ENCODE assay signal across 24 mouse cellular contexts in the genomic region with DNA sequence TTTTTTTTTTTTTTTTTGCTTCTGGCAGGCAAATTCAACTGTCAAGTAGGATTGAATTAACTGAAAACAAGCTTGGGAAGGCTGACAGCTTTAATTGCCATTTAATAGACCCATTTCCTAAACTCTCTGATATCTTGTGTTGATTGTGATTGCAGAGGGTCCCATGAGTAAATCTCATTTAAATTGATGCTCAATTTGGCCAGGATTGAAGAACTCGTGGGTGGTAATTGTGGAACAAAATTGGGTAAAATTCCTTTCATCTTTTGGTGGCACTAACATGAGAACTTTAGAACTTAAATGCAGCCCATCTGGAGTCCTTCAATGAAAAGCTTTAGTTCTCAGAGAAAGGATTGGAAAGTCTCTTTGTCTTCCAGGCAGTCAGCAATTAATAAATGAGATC.
DNase-seq lines count a peak whose midpoint lies in the region; ATAC-seq and TF ChIP-seq lines count a peak whose summit lies in the region.
"Had no signal": no experiment of that assay in that cellular context is flagged by ENCODE, and none has a peak within 500 bp of the region (broad histone marks: within the 10 kb centered on the region; RNA-seq: fewer than 3 reads in every experiment).

No protein-coding gene starts in this region.

- H3K9ac ChIP-seq in embryonic facial prominence, embryonic 11.5 days (replicated peaks; ENCODE audit: low read length): no peak overlapping the region
- H3K9ac ChIP-seq in midbrain, postnatal 0 days (replicated peaks; ENCODE audit: low read length, poor library complexity, severe bottlenecking): no peak overlapping the region
- H3K9ac ChIP-seq in midbrain, embryonic 13.5 days (replicated peaks): no peak overlapping the region
- H3K9ac ChIP-seq in forebrain, embryonic 14.5 days (ENCODE audit: low read length): no peak overlapping the region
- no peak overlapping the region for H3K9ac ChIP-seq in stomach, postnatal 0 days (ENCODE audit: low read length)
- H3K9ac ChIP-seq: liver, embryonic 15.5 days; lung, embryonic 15.5 days; neural tube, embryonic 12.5 days had no signal

- H3K4me3 ChIP-seq in embryonic facial prominence, embryonic 11.5 days (ENCODE audit: low read depth, low read length): no peak overlapping the region
- no peak overlapping the region for H3K4me3 ChIP-seq in embryonic facial prominence, embryonic 10.5 days
- H3K4me3 ChIP-seq in midbrain, postnatal 0 days (ENCODE audit: low read depth, low read length): no peak overlapping the region
- H3K4me3 ChIP-seq in midbrain, embryonic 13.5 days (replicated peaks): no peak overlapping the region
- H3K4me3 ChIP-seq in forebrain, embryonic 14.5 days (ENCODE audit: low read depth, low read length): no peak overlapping the region
- H3K4me3 ChIP-seq in stomach, postnatal 0 days (ENCODE audit: low read depth, low read length): no peak overlapping the region
- H3K4me3 ChIP-seq: liver, embryonic 15.5 days; lung, embryonic 15.5 days; myocyte; neural tube, embryonic 12.5 days had no signal

- no peak overlapping the region for H3K4me2 ChIP-seq in embryonic facial prominence, embryonic 11.5 days (ENCODE audit: low read depth, low read length)
- H3K4me2 ChIP-seq in midbrain, postnatal 0 days (ENCODE audit: low read depth, low read length, poor library complexity, severe bottlenecking): no peak overlapping the region
- no peak overlapping the region for H3K4me2 ChIP-seq in midbrain, embryonic 13.5 days (replicated peaks)
- H3K4me2 ChIP-seq in forebrain, embryonic 14.5 days (ENCODE audit: low read length): no peak overlapping the region
- no peak overlapping the region for H3K4me2 ChIP-seq in stomach, postnatal 0 days (replicated peaks; ENCODE audit: low read depth)
- H3K4me2 ChIP-seq: liver, embryonic 15.5 days; lung, embryonic 15.5 days; neural tube, embryonic 12.5 days had no signal

- H3K27me3 ChIP-seq in embryonic facial prominence, embryonic 11.5 days (ENCODE audit: control insufficient read depth, insufficient read depth, low read length): no peaks in the 10 kb centered on the region
- 0 out of 2 replicates have a peak, but pooled peaks cover 9% of the 10 kb centered on the region for H3K27me3 ChIP-seq in embryonic facial prominence, embryonic 10.5 days (replicated peaks; ENCODE audit: low read depth, poor library complexity, severe bottlenecking)
- H3K27me3 ChIP-seq in midbrain, postnatal 0 days (ENCODE audit: insufficient read depth, low read length): no peaks in the 10 kb centered on the region
- no peaks in the 10 kb centered on the region for H3K27me3 ChIP-seq in midbrain, embryonic 13.5 days
- no peaks in the 10 kb centered on the region for H3K27me3 ChIP-seq in forebrain, embryonic 14.5 days (replicated peaks; ENCODE audit: control insufficient read depth, insufficient read depth, low read length)
- no peaks in the 10 kb centered on the region for H3K27me3 ChIP-seq in stomach, postnatal 0 days (ENCODE audit: control insufficient read depth, insufficient read depth, low read length)
- H3K27me3 ChIP-seq: liver, embryonic 15.5 days; lung, embryonic 15.5 days; neural tube, embryonic 12.5 days had no signal

- no peak for ATAC-seq in embryonic facial prominence, embryonic 11.5 days (replicated peaks; ENCODE audit: insufficient number of reproducible peaks, low FRiP score, low TSS enrichment, low read depth)
- ATAC-seq in midbrain, postnatal 0 days (ENCODE audit: low FRiP score): no peak
- ATAC-seq in midbrain, embryonic 13.5 days: no peak
- ATAC-seq in forebrain, embryonic 14.5 days: peak; percentile 67
- ATAC-seq in stomach, postnatal 0 days (ENCODE audit: low FRiP score, low TSS enrichment): no peak
- ATAC-seq: intestine, embryonic 16.5 days; midbrain, embryonic 16.5 days had no signal

- no peak overlapping the region for H3K27ac ChIP-seq in embryonic facial prominence, embryonic 11.5 days (replicated peaks; ENCODE audit: low read depth, low read length)
- H3K27ac ChIP-seq in embryonic facial prominence, embryonic 10.5 days (replicated peaks): no peak overlapping the region
- no peak overlapping the region for H3K27ac ChIP-seq in midbrain, postnatal 0 days (ENCODE audit: low read depth, low read length)
- no peak overlapping the region for H3K27ac ChIP-seq in midbrain, embryonic 13.5 days
- H3K27ac ChIP-seq in forebrain, embryonic 14.5 days (ENCODE audit: low read depth, low read length): no peak overlapping the region
- no peak overlapping the region for H3K27ac ChIP-seq in stomach, postnatal 0 days (replicated peaks)
- H3K27ac ChIP-seq: liver, embryonic 15.5 days; lung, embryonic 15.5 days; macrophage; neural tube, embryonic 12.5 days had no signal

- H3K36me3 ChIP-seq in embryonic facial prominence, embryonic 11.5 days (replicated peaks; ENCODE audit: control insufficient read depth, insufficient read depth, low read depth, low read length): no peaks in the 10 kb centered on the region
- H3K36me3 ChIP-seq in embryonic facial prominence, embryonic 10.5 days (replicated peaks): no peaks in the 10 kb centered on the region
- no peaks in the 10 kb centered on the region for H3K36me3 ChIP-seq in midbrain, postnatal 0 days (ENCODE audit: insufficient read depth, low read length)
- no peaks in the 10 kb centered on the region for H3K36me3 ChIP-seq in midbrain, embryonic 13.5 days
- H3K36me3 ChIP-seq in forebrain, embryonic 14.5 days (ENCODE audit: control insufficient read depth, insufficient read depth, low read length): no peaks in the 10 kb centered on the region
- no peaks in the 10 kb centered on the region for H3K36me3 ChIP-seq in stomach, postnatal 0 days (ENCODE audit: control insufficient read depth, insufficient read depth, low read length)
- H3K36me3 ChIP-seq: liver, embryonic 15.5 days; lung, embryonic 15.5 days; neural tube, embryonic 12.5 days had no signal

- DNase-seq in embryonic facial prominence, embryonic 11.5 days (ENCODE audit: low spot score): peak; percentile 66
- DNase-seq in embryonic facial prominence, embryonic 10.5 days (ENCODE audit: low spot score): no peak
- peak; percentile 15 for DNase-seq in midbrain, postnatal 0 days (ENCODE audit: low spot score)
- peak; percentile 93 for DNase-seq in forebrain, embryonic 14.5 days (ENCODE audit: low spot score)
- DNase-seq in retina, postnatal 1 day: peak; percentile 82
- DNase-seq in frontal cortex, postnatal 10 days (ENCODE audit: low spot score in 2 of 2): no peak
- no peak for DNase-seq in stomach, postnatal 0 days (ENCODE audit: low spot score)
- DNase-seq: adrenal gland, postnatal 25 days; cerebellum, adult 2 months; cerebellum, postnatal 25 days; gastrocnemius, postnatal 10 days; kidney, adult 8-10 months; kidney, postnatal 14 days; layer of hippocampus, adult 9-11 months; liver; thymus, postnatal 4 days had no signal

- no peaks in the 10 kb centered on the region for H3K4me1 ChIP-seq in embryonic facial prominence, embryonic 11.5 days (ENCODE audit: control insufficient read depth, insufficient read depth, low read length)
- H3K4me1 ChIP-seq in embryonic facial prominence, embryonic 10.5 days: peaks cover 28% of the 10 kb centered on the region
- 0 out of 2 replicates have a peak, but pooled peaks cover 4% of the 10 kb centered on the region for H3K4me1 ChIP-seq in midbrain, postnatal 0 days (ENCODE audit: insufficient read depth, low read length)
- H3K4me1 ChIP-seq in midbrain, embryonic 13.5 days (replicated peaks): peaks cover 29% of the 10 kb centered on the region
- peaks cover 32% of the 10 kb centered on the region for H3K4me1 ChIP-seq in forebrain, embryonic 14.5 days (ENCODE audit: control insufficient read depth, insufficient read depth, low read length)
- no peaks in the 10 kb centered on the region for H3K4me1 ChIP-seq in stomach, postnatal 0 days (replicated peaks; ENCODE audit: control insufficient read depth, insufficient read depth)
- H3K4me1 ChIP-seq: liver, embryonic 15.5 days; lung, embryonic 15.5 days had no signal

- no peak for TF ChIP-seq EP300 in stomach, postnatal 0 days (optimal IDR thresholded peaks at IDR 0.05)

- TF ChIP-seq CTCF in midbrain, postnatal 0 days (IDR thresholded peaks at IDR 0.05): no peak
- no peak for TF ChIP-seq CTCF in stomach, postnatal 0 days (IDR thresholded peaks at IDR 0.05; ENCODE audit: low read depth)

- no peaks in the 10 kb centered on the region for H3K9me3 ChIP-seq in embryonic facial prominence, embryonic 11.5 days (replicated peaks; ENCODE audit: control insufficient read depth, low read length)
- no peaks in the 10 kb centered on the region for H3K9me3 ChIP-seq in embryonic facial prominence, embryonic 10.5 days
- no peaks in the 10 kb centered on the region for H3K9me3 ChIP-seq in midbrain, postnatal 0 days (ENCODE audit: low read length)
- no peaks in the 10 kb centered on the region for H3K9me3 ChIP-seq in midbrain, embryonic 13.5 days
- H3K9me3 ChIP-seq in forebrain, embryonic 14.5 days (replicated peaks; ENCODE audit: control insufficient read depth, low read length): no peaks in the 10 kb centered on the region
- H3K9me3 ChIP-seq in stomach, postnatal 0 days (ENCODE audit: control insufficient read depth, low read length): no peaks in the 10 kb centered on the region
- H3K9me3 ChIP-seq: liver, embryonic 15.5 days; lung, embryonic 15.5 days; neural tube, embryonic 12.5 days had no signal

- 14% methylated on average over 1 of the region's 1 CpGs for WGBS in embryonic facial prominence, embryonic 11.5 days
- 17% methylated on average over 1 of the region's 1 CpGs for WGBS in embryonic facial prominence, embryonic 10.5 days
- 18% methylated on average over 1 of the region's 1 CpGs for WGBS in midbrain, postnatal 0 days
- WGBS in midbrain, embryonic 13.5 days: 16% methylated on average over 1 of the region's 1 CpGs
- 0% methylated on average over 1 of the region's 1 CpGs for WGBS in forebrain, embryonic 14.5 days
- 35% methylated on average over 1 of the region's 1 CpGs for WGBS in stomach, postnatal 0 days

Comparison
In these comparisons a context has a peak if more than half of its experiments do, and no peak if none do; other contexts are left out.
1. DNase-seq: peak in embryonic facial prominence, embryonic 11.5 days (single experiment), midbrain, postnatal 0 days (single experiment), forebrain, embryonic 14.5 days (single experiment) and retina, postnatal 1 day (single experiment); none in embryonic facial prominence, embryonic 10.5 days (single experiment), frontal cortex, postnatal 10 days (0 of 2) and stomach, postnatal 0 days (single experiment).